Mouse (Mus musculus): ENCODE data around the gene Prkcb. TPM values are rescaled to one million over a fixed set of nuclear protein-coding genes. Genes with fewer than 3 reads are reported as not detected.
A peak's percentile ranks its signal among the peaks of the same experiment; 100 is the strongest.

The Prkcb gene
- total RNA-seq, 4 experiments from 2014 or later, result 870 to 1,138 (median 953) TPM

DNA sequence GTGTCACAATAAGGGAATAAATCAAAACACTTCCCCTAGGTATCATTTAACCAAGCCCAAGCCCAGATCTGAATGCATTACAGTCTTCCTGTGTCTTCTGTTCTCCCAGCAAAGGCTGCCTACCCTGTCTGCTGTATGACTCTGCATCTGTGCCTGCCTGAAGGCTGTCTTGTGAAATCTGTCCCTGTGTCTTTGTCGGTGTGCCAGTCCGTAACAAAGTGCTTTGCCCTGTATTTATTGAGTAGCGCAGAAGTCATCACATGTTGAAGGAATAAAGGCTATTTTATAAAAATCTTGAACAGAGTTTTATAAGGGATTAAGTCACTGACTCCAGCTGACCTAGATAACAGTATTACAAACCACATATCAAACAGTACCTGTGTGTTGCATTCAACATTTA, 368.1 kb downstream of the Prkcb start:
- DNase-seq (ENCODE audit: low spot score in 2 of 2), result no peak

GRCm38 (mm10) chr7:122657423-122658126, 369.0 kb downstream of the Prkcb start:
- DNase-seq (ENCODE audit: low spot score in 2 of 2), result no peak

GRCm38 (mm10) chr7:122665311-122666049, 376.9 kb downstream of the Prkcb start:
- DNase-seq (ENCODE audit: low spot score in 2 of 2), result no peak

DNA sequence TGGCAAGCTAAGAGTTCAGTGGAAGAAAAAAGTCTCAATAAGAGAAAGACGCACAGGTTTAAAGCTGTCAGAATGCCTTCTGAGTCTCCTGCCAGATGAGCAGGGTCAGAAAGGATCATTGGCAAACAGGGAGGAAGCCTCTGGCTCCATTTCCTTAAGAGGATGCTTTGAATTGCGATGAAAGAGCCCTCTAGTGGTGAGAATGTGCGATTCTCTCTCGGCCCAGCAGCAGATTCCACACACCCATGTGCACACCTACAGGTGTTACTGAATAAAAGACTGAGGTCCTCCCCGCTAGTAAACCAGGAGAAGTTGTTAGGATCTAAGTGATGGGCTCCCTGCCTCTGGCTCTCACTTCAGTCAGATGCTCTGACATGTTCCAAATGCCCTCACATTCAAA, 379.4 kb downstream of the Prkcb start:
- DNase-seq (ENCODE audit: low spot score in 2 of 2), result no peak

- DNase-seq (ENCODE audit: low spot score in 2 of 2), result no peak
Measured at GRCm38 (mm10) chr7:122670442-122670872, 381.9 kb downstream of the Prkcb start, which contains the start of gene Cacng3. TSS of gene Cacng3 (plus strand) at chr7:122670492.

- peak; percentile 75 to 77 for DNase-seq (ENCODE audit: low spot score in 2 of 2)
Measured at GRCm38 (mm10) chr7:122670873-122671641, 382.5 kb downstream of the Prkcb start.

DNA sequence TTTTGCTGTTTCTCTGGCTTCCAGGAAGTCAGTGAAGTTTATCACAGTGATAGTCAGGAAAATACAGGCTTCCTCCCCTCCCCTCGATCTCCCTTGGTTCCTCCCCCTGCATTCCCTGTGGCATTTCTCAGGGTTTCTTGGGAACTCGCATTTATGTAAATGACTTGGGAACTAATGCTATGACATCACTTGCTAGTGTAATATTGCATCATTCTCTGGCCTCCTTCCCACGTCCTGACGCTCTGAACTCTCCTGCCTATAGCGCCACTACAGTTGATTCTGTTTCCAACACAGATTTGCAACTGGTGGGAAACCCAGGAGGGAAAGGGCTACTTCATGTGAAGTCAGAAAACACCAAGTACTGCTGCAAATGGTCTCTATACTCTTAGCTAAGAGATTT, 384.4 kb downstream of the Prkcb start:
- peak in 1 of 2 experiments; percentile 44 for DNase-seq (ENCODE audit: low spot score in 2 of 2)

GRCm38 (mm10) chr7:122675207-122675606, 386.7 kb downstream of the Prkcb start:
- peak in 1 of 2 experiments; percentile 21 for DNase-seq (ENCODE audit: low spot score in 2 of 2)

Other genes with a start within 250 kb of the Prkcb start
- 10 to 100 TPM; 50.2 to 58.3 (median 51.9) TPM for gene Ubfd1, start 221.6 kb upstream of the Prkcb start, total RNA-seq (2022)
- gene Ears2, start 221.5 kb upstream of the Prkcb start, total RNA-seq (2022), result 1 to 10 TPM; 7.1 to 8.4 (median 7.9) TPM
- gene Ndufab1, start 186.9 kb upstream of the Prkcb start, total RNA-seq (2022), result 100 to 1,000 TPM; 243 to 272 (median 259) TPM
- 1 to 10 TPM; 1.8 to 2.3 (median 2.0) TPM for gene Palb2, start 155.8 kb upstream of the Prkcb start, total RNA-seq (2022)
- 100 to 1,000 TPM in 2 of 4 experiments, 10 to 100 TPM in 2; 96.3 to 105 (median 100) TPM for gene Dctn5, start 155.7 kb upstream of the Prkcb start, total RNA-seq (2022)
- 1 to 10 TPM; 1.4 to 2.0 (median 1.7) TPM for gene Plk1, start 129.3 kb upstream of the Prkcb start, total RNA-seq (2022)
- under 1 TPM; 0.33 to 0.87 (median 0.71) TPM for gene Ern2, start 102.5 kb upstream of the Prkcb start, total RNA-seq (2022)
- 1 to 10 TPM; 4.6 to 5.9 (median 5.0) TPM for gene Chp2, start 69.3 kb upstream of the Prkcb start, total RNA-seq (2022)